Mouse (Mus musculus) granulocyte monocyte progenitor cell, adult 5-6 weeks (primary cell): ENCODE measurements around the gene C87436. TPM values are rescaled to one million over a fixed set of nuclear protein-coding genes. Genes with fewer than 3 reads are reported as not detected.

Experiments used
- ATAC-seq: replicated peaks from 2 replicates; pipeline ENCODE4 v1.8.0; 2016; ENCODE audit warnings: mild to moderate bottlenecking, moderate TSS enrichment, inconsistent platforms; ENCODE audit not compliant: poor library complexity, severe bottlenecking
- total RNA-seq, 2 experiments: library from RNA; stranded (forward) in 1 of 2; stranded (reverse) in 1 of 2; fragments of 200-712, 200-1000 nt in 1 of 2; fragments of >200 nt in 1 of 2; fragmentation: Nextera tagmentation in 1 of 2; gene quantifications; 2 replicates each; pipeline ENCODE4 v1.2.3; 2014 to 2017

C87436 gene
- total RNA-seq, 2 experiments from 2014 or later: 20.3 to 20.8 TPM

DNA sequence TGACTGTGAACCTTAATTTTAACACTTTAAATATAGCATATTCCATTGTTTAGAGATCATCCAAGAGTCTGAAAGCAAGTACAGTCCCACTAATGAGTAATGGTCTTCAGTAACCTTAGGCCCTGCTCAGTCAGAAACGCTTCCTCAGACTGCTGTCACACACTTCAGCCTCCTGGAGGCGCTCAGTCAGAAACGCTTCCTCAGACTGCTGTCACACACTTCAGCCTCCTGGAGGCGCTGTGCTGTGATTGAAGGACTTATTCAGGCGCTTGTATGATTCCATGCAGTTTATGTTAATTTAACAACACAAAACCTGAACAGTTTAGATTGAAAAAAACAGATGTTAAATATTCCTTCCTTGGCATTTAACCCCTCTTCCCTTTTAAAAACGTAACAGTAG lies 17.7 kb upstream of the C87436 start:
- ATAC-seq: peak; percentile 70

GRCm38 (mm10) chr6:86426358-86426757 lies 11.8 kb upstream of the C87436 start, which contains the start of gene Gm44790:
Gene Gm44790, plus strand, starts transcription at chr6:86426658.
- no peak for ATAC-seq

- ATAC-seq: no peak
Measured at GRCm38 (mm10) chr6:86431531-86431930, 6.6 kb upstream of the C87436 start.

DNA sequence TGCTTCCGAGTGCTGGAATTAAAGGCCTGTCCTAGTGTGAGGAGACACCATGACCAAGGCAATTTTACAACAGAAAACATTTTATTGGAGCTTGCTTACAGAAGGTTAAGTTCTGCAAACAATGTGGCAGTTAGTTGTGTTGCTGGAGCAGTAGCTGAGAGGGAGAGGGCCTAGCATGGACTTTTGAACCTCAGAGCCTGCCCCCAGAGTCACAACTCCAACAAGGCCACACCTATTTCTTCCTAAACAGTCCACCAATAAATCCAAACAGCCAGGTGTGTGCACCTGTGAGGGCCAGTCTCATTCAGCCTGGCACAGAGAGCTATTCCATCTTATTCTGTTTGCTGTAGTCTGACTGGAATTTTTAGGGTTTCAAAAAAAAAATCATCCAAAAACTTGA lies 4.5 kb upstream of the C87436 start:
- ATAC-seq: no peak

GRCm38 (mm10) chr6:86437711-86438110 lies 463 bp upstream of the C87436 start:
- ATAC-seq: peak; percentile 54

GRCm38 (mm10) chr6:86439119-86439496 lies 934 bp downstream of the C87436 start:
- ATAC-seq: no peak

DNA sequence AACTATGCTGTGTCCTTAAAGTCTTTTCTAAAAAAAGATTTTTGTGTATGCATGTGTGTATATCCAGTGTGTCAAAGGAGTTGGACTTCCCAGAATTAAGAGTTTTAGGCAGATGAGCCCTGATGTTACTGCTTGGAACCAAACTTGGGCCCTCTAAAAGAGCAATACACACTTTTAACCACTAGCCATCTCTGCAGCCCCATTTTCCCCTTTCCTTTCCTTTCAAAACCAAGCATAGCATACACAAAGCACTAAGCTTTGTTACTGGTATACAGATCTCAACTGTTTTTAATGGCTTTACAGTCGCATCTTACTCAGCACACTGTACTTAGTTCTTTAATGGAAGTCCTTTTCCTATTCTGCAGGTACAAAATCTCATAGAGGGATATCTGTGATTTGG lies 1.4 kb downstream of the C87436 start:
- no peak for ATAC-seq

DNA sequence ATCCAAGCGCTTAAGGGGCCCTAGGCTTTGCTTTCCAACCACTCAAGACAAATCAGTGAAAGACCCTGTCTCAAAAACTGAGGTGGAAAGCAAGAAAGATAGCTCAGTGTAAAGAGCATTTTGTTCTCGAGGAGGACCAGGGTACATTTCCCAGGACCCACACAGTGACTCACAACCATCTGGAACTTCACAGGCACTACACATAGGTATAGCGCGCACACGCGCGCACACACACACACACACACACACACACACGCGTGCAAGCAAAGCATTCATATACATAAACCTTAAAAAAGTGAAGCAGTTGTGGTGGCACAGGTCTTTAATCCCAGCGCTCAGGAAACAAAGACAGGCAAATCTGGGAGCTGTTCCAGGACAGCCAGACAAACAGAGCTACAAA lies 3.4 kb downstream of the C87436 start:
- no peak for ATAC-seq

DNA sequence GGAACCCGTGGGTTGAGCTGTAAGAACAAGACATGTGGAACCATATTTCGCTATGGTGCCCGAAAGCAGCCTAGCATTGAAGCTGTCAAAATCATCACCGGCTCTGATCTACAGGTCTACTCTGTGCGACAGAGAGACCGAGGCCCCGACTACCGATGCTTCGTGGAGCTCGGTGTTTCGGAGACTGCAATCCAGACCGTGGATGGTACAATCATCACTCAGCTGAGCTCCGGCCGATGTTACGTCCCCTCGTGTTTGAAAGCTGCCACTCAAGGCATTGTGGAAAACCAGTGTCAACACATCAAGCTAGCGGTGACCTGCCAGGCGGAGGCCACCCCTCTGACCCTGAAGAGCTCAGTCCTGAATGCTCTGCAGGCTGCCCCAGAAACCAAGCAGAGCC lies 7.4 kb downstream of the C87436 start:
- ATAC-seq: no peak

GRCm38 (mm10) chr6:86446927-86447568 lies 8.9 kb downstream of the C87436 start:
- peak; percentile 69 for ATAC-seq

DNA sequence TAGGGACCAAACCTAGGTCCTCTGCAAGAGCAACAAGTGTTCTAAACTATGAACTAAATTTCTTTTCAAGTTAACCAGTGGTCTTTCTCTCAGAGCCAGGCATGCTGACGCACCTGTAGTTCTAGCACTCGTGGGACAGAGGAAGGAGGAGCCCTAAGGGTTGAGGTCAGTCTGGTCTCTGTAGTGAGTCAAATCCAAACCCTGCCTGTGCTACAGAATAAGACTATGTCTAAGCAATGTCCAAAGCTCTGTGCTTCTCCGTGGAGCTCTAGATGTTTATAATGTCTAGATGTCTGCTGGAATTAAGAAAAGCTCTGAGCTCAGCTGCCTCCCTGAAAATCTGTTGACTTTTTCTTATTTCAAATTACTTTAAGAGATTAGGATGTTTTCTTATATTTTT lies 18.6 kb downstream of the C87436 start:
- ATAC-seq: no peak

DNA sequence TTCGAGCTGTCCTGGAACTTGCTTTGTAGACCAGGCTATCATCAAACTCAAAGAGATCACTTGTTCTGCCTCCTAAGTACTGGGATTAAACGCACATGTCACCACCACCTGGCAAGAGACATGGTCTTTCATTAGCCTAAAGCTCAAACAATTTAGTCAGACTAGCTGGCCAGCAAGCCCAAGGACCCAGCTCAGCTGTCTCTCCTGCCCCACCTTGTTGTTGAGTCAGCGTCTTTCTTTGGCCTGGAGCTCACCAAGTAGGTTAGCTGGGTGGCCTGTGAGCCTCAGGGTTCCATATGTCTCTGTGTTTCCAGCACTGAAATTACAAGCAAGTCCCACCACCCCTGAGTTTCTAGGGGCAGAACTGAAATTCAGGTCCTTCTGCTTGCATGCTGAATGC lies 24.9 kb downstream of the C87436 start:
- ATAC-seq: no peak

DNA sequence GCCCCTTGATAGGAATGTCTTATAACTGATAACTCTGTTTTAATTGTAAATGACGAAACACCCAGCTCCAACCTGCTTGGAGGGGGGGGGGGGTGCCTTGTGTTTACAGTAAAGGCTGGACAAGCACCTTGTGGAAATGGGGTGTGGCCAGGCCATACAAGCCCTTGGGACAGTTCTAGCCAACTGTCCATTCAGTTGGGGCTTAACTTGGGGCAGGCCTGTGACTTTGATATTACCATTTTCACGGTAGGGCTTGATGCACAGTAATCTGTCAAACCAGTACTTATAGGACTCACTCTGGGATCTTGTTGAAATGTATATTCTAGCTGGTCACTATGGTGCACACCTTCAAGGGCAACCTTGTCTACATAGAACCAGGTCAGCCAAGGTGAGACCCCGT lies 33.1 kb downstream of the C87436 start:
- ATAC-seq: no peak

DNA sequence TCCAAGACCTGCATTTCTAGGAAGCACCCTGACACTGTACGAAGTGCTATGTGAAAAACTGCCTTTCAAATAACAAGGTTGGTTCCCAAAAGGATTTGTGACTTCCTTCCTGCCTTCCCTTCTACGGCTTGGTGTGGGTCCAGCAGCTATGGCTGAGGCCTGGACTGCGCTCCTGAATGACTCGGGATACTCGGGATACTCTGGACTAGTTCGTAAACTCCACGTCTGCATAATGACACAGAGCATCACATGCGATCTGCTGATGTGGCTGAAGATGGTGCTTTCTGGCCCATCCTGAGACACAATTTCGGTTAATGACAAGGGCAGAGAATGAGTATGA lies 33.6 kb downstream of the C87436 start:
- ATAC-seq: no peak

- peak; percentile 90 for ATAC-seq
Measured at GRCm38 (mm10) chr6:86472100-86472955, 34.2 kb downstream of the C87436 start.

GRCm38 (mm10) chr6:86473077-86473476 lies 34.9 kb downstream of the C87436 start:
- no peak for ATAC-seq

GRCm38 (mm10) chr6:86474072-86474471 lies 35.9 kb downstream of the C87436 start:
- no peak for ATAC-seq

GRCm38 (mm10) chr6:86474646-86475181 lies 36.5 kb downstream of the C87436 start:
- no peak for ATAC-seq

GRCm38 (mm10) chr6:86475462-86476167 lies 37.4 kb downstream of the C87436 start:
- ATAC-seq: no peak

DNA sequence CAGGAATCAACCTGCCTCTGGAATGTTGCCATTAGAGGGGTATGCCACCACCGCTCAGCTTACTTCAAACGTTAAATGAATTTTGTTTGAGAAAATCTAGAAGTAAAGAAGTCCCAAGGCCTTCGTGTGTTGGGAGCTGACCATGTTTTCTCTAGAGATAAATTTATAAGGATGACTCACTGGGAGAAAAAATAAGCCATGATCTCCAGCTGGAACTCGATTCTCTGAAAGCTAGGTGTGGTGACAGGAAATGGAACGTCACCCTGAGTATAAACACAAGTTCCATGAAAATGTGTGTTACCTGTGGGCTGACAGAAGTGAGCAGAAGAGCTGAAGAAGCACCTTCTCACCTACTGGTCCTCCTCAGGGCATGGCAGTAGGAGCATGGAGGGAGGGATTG lies 38.8 kb downstream of the C87436 start:
- no peak for ATAC-seq

- peak; percentile 60 for ATAC-seq
Measured at GRCm38 (mm10) chr6:86479311-86479710, 41.1 kb downstream of the C87436 start.
